Mouse (Mus musculus): ENCODE data around the gene Ntf3. TPM values are rescaled to one million over a fixed set of nuclear protein-coding genes. Genes with fewer than 3 reads are reported as not detected.

The Ntf3 gene
- polyA plus RNA-seq, 1 experiment from 2014 or later = 15.8 TPM

GRCm38 (mm10) chr6:126134155-126134906 lies 32.4 kb downstream of the Ntf3 start:
- WGBS = 58% methylated on average over 19 of the region's 19 CpGs
- Histone ChIP-seq H3K4me3 (ENCODE audit: low read depth, low read length) (no peak overlapping the region), H3K36me3 (ENCODE audit: control insufficient read depth, insufficient read depth, low read length) (no peaks in the 10 kb centered on the region), H3K9me3 (ENCODE audit: control insufficient read depth, low read depth, low read length) (no peaks in the 10 kb centered on the region), H3K4me1 (ENCODE audit: control insufficient read depth, insufficient read depth, low read length) (0 out of 2 replicates have a peak, but pooled peaks cover 4% of the 10 kb centered on the region), H3K27me3 (ENCODE audit: control insufficient read depth, insufficient read depth, low read length) (no peaks in the 10 kb centered on the region), H3K4me2 (replicated peaks; ENCODE audit: low read depth, low read length) (no peak overlapping the region), H3K9ac (replicated peaks; ENCODE audit: low read depth, low read length) (no peak overlapping the region), H3K27ac (ENCODE audit: low read length) (no peak overlapping the region)
- ATAC-seq (ENCODE audit: insufficient number of reproducible peaks, insufficient read depth, low FRiP score, low read depth) = no peak

GRCm38 (mm10) chr6:126128238-126128637 lies 38.5 kb downstream of the Ntf3 start:
- WGBS = 30% methylated on average over 7 of the region's 7 CpGs

GRCm38 (mm10) chr6:126118247-126118646 lies 48.5 kb downstream of the Ntf3 start:
- no peak overlapping the region for H3K9ac ChIP-seq (replicated peaks; ENCODE audit: low read depth, low read length)
- no peak overlapping the region for H3K4me2 ChIP-seq (replicated peaks; ENCODE audit: low read depth, low read length)
- no peaks in the 10 kb centered on the region for H3K36me3 ChIP-seq (ENCODE audit: control insufficient read depth, insufficient read depth, low read length)
- no peak overlapping the region; the same call in 1 of the 2 replicates for H3K27ac ChIP-seq (ENCODE audit: low read length)
- no peaks in the 10 kb centered on the region for H3K27me3 ChIP-seq (ENCODE audit: control insufficient read depth, insufficient read depth, low read length)
- H3K4me3 ChIP-seq (ENCODE audit: low read depth, low read length) = no peak overlapping the region
- WGBS = 45% methylated on average over 1 of the region's 1 CpGs
- no peaks in the 10 kb centered on the region for H3K9me3 ChIP-seq (ENCODE audit: control insufficient read depth, low read depth, low read length)
- H3K4me1 ChIP-seq (ENCODE audit: control insufficient read depth, insufficient read depth, low read length) = peaks cover 23% of the 10 kb centered on the region
- ATAC-seq (ENCODE audit: insufficient number of reproducible peaks, insufficient read depth, low FRiP score, low read depth) = no peak

More at GRCm38 (mm10) chr6:126128238-126128637, 38.5 kb downstream of the Ntf3 start:
- Histone ChIP-seq H3K4me1 (ENCODE audit: control insufficient read depth, insufficient read depth, low read length) (no peaks in the 10 kb centered on the region), H3K9me3 (ENCODE audit: control insufficient read depth, low read depth, low read length) (no peaks in the 10 kb centered on the region), H3K36me3 (ENCODE audit: control insufficient read depth, insufficient read depth, low read length) (no peaks in the 10 kb centered on the region), H3K4me2 (replicated peaks; ENCODE audit: low read depth, low read length) (no peak overlapping the region), H3K4me3 (ENCODE audit: low read depth, low read length) (no peak overlapping the region), H3K9ac (replicated peaks; ENCODE audit: low read depth, low read length) (no peak overlapping the region), H3K27ac (ENCODE audit: low read length) (no peak overlapping the region), H3K27me3 (ENCODE audit: control insufficient read depth, insufficient read depth, low read length) (no peaks in the 10 kb centered on the region)
- no peak for ATAC-seq (ENCODE audit: insufficient number of reproducible peaks, insufficient read depth, low FRiP score, low read depth)

GRCm38 (mm10) chr6:126117191-126117590 lies 49.5 kb downstream of the Ntf3 start:
- Histone ChIP-seq H3K4me1 (ENCODE audit: control insufficient read depth, insufficient read depth, low read length) (peaks cover 23% of the 10 kb centered on the region), H3K27me3 (ENCODE audit: control insufficient read depth, insufficient read depth, low read length) (no peaks in the 10 kb centered on the region), H3K9ac (replicated peaks; ENCODE audit: low read depth, low read length) (no peak overlapping the region), H3K36me3 (ENCODE audit: control insufficient read depth, insufficient read depth, low read length) (no peaks in the 10 kb centered on the region), H3K4me3 (ENCODE audit: low read depth, low read length) (no peak overlapping the region), H3K27ac (ENCODE audit: low read length) (no peak overlapping the region), H3K9me3 (ENCODE audit: control insufficient read depth, low read depth, low read length) (no peaks in the 10 kb centered on the region), H3K4me2 (replicated peaks; ENCODE audit: low read depth, low read length) (no peak overlapping the region)
- WGBS = 67% methylated on average over 8 of the region's 8 CpGs
- no peak for ATAC-seq (ENCODE audit: insufficient number of reproducible peaks, insufficient read depth, low FRiP score, low read depth)

- Histone ChIP-seq H3K9me3 (ENCODE audit: control insufficient read depth, low read depth, low read length) (no peaks in the 10 kb centered on the region), H3K4me2 (replicated peaks; ENCODE audit: low read depth, low read length) (no peak overlapping the region), H3K9ac (replicated peaks; ENCODE audit: low read depth, low read length) (no peak overlapping the region), H3K27me3 (ENCODE audit: control insufficient read depth, insufficient read depth, low read length) (no peaks in the 10 kb centered on the region), H3K27ac (ENCODE audit: low read length) (peak overlapping the region; percentile 92), H3K36me3 (ENCODE audit: control insufficient read depth, insufficient read depth, low read length) (no peaks in the 10 kb centered on the region), H3K4me1 (ENCODE audit: control insufficient read depth, insufficient read depth, low read length) (peaks cover 27% of the 10 kb centered on the region), H3K4me3 (ENCODE audit: low read depth, low read length) (no peak overlapping the region)
- WGBS = 42% methylated on average over 10 of the region's 10 CpGs
- peak; percentile 50; the same call in 1 of the 2 replicates for ATAC-seq (ENCODE audit: insufficient number of reproducible peaks, insufficient read depth, low FRiP score, low read depth)
Measured at GRCm38 (mm10) chr6:126114934-126115633, 51.6 kb downstream of the Ntf3 start.

- Histone ChIP-seq H3K9ac (replicated peaks; ENCODE audit: low read depth, low read length) (no peak overlapping the region), H3K4me2 (replicated peaks; ENCODE audit: low read depth, low read length) (no peak overlapping the region), H3K4me3 (ENCODE audit: low read depth, low read length) (no peak overlapping the region), H3K4me1 (ENCODE audit: control insufficient read depth, insufficient read depth, low read length) (peaks cover 21% of the 10 kb centered on the region), H3K36me3 (ENCODE audit: control insufficient read depth, insufficient read depth, low read length) (no peaks in the 10 kb centered on the region), H3K27ac (ENCODE audit: low read length) (no peak overlapping the region), H3K9me3 (ENCODE audit: control insufficient read depth, low read depth, low read length) (no peaks in the 10 kb centered on the region), H3K27me3 (ENCODE audit: control insufficient read depth, insufficient read depth, low read length) (no peaks in the 10 kb centered on the region)
- ATAC-seq (ENCODE audit: insufficient number of reproducible peaks, insufficient read depth, low FRiP score, low read depth) = no peak
- WGBS = 71% methylated on average over 15 of the region's 15 CpGs
Measured at GRCm38 (mm10) chr6:126110892-126111835, 55.5 kb downstream of the Ntf3 start.

GRCm38 (mm10) chr6:126109184-126109583 lies 57.5 kb downstream of the Ntf3 start:
- no peaks in the 10 kb centered on the region for H3K27me3 ChIP-seq (ENCODE audit: control insufficient read depth, insufficient read depth, low read length)
- no peak overlapping the region for H3K4me2 ChIP-seq (replicated peaks; ENCODE audit: low read depth, low read length)
- WGBS = 42% methylated on average over 5 of the region's 5 CpGs
- no peak overlapping the region for H3K9ac ChIP-seq (replicated peaks; ENCODE audit: low read depth, low read length)
- H3K36me3 ChIP-seq (ENCODE audit: control insufficient read depth, insufficient read depth, low read length) = no peaks in the 10 kb centered on the region
- H3K4me3 ChIP-seq (ENCODE audit: low read depth, low read length) = no peak overlapping the region
- no peaks in the 10 kb centered on the region for H3K9me3 ChIP-seq (ENCODE audit: control insufficient read depth, low read depth, low read length)
- no peak overlapping the region for H3K27ac ChIP-seq (ENCODE audit: low read length)
- H3K4me1 ChIP-seq (ENCODE audit: control insufficient read depth, insufficient read depth, low read length) = peaks cover 4% of the 10 kb centered on the region; the same call in 1 of the 2 replicates
- ATAC-seq (ENCODE audit: insufficient number of reproducible peaks, insufficient read depth, low FRiP score, low read depth) = no peak; the same call in 1 of the 2 replicates

GRCm38 (mm10) chr6:126108771-126109170 lies 57.9 kb downstream of the Ntf3 start:
- peaks cover 4% of the 10 kb centered on the region; the same call in 1 of the 2 replicates for H3K4me1 ChIP-seq (ENCODE audit: control insufficient read depth, insufficient read depth, low read length)
- no peaks in the 10 kb centered on the region for H3K36me3 ChIP-seq (ENCODE audit: control insufficient read depth, insufficient read depth, low read length)
- no peaks in the 10 kb centered on the region for H3K27me3 ChIP-seq (ENCODE audit: control insufficient read depth, insufficient read depth, low read length)
- WGBS = 83% methylated on average over 2 of the region's 2 CpGs
- no peak overlapping the region for H3K4me2 ChIP-seq (replicated peaks; ENCODE audit: low read depth, low read length)
- no peak overlapping the region for H3K4me3 ChIP-seq (ENCODE audit: low read depth, low read length)
- H3K9ac ChIP-seq (replicated peaks; ENCODE audit: low read depth, low read length) = no peak overlapping the region
- ATAC-seq (ENCODE audit: insufficient number of reproducible peaks, insufficient read depth, low FRiP score, low read depth) = no peak
- H3K9me3 ChIP-seq (ENCODE audit: control insufficient read depth, low read depth, low read length) = no peaks in the 10 kb centered on the region
- H3K27ac ChIP-seq (ENCODE audit: low read length) = no peak overlapping the region

Measured in stomach, embryonic 14.5 days (tissue).